Mouse (Mus musculus): Measurements from ENCODE around the gene Dpagt1. TPM values are rescaled to one million over a fixed set of nuclear protein-coding genes. Genes with fewer than 3 reads are reported as not detected.
"Not testable (repeated sequence)": the region's sequence is repeated elsewhere in the genome, so short reads cannot be mapped to it uniquely, and the experiment has no call there.

Dpagt1 gene
- 24.7 and 25.8 TPM in 2 replicates for polyA plus RNA-seq (2012; rRNA removed)

- no peak for DNase-seq (ENCODE audit: low spot score)
Observed at GRCm38 (mm10) chr9:44325768-44326370, at the start of gene Dpagt1. Gene Dpagt1 (plus strand): TSS chr9:44326019.

- no peak for DNase-seq (ENCODE audit: low spot score)
Observed at GRCm38 (mm10) chr9:44283183-44283582, 42.6 kb upstream of the Dpagt1 start.

- no peak for DNase-seq (ENCODE audit: low spot score)
Observed at GRCm38 (mm10) chr9:44286256-44286850, 39.5 kb upstream of the Dpagt1 start.

GRCm38 (mm10) chr9:44287003-44287400 is 38.8 kb upstream of the Dpagt1 start:
- DNase-seq (ENCODE audit: low spot score): no peak

- no peak for DNase-seq (ENCODE audit: low spot score)
Observed at GRCm38 (mm10) chr9:44287401-44288075, 38.3 kb upstream of the Dpagt1 start.

GRCm38 (mm10) chr9:44288076-44288958 is 37.5 kb upstream of the Dpagt1 start, which contains the start of gene Abcg4:
Gene Abcg4 (minus strand): TSS chr9:44288615.
- DNase-seq (ENCODE audit: low spot score): no peak

- no peak for DNase-seq (ENCODE audit: low spot score)
Observed at GRCm38 (mm10) chr9:44288959-44289291, 36.9 kb upstream of the Dpagt1 start.

GRCm38 (mm10) chr9:44292490-44292889 is 33.3 kb upstream of the Dpagt1 start:
- DNase-seq (ENCODE audit: low spot score): no peak

- not testable (repeated sequence) for DNase-seq (ENCODE audit: low spot score)
Observed at GRCm38 (mm10) chr9:44300001-44300400, 25.8 kb upstream of the Dpagt1 start.

- DNase-seq (ENCODE audit: low spot score): peak; percentile 91
Observed at GRCm38 (mm10) chr9:44305466-44306079, 20.2 kb upstream of the Dpagt1 start, which contains the start of gene Hinfp. Gene Hinfp (minus strand): TSS chr9:44305671.

- DNase-seq (ENCODE audit: low spot score): no peak
Observed at GRCm38 (mm10) chr9:44306532-44306931, 19.3 kb upstream of the Dpagt1 start.

GRCm38 (mm10) chr9:44307248-44307647 is 18.6 kb upstream of the Dpagt1 start:
- no peak for DNase-seq (ENCODE audit: low spot score)

GRCm38 (mm10) chr9:44309756-44310155 is 16.1 kb upstream of the Dpagt1 start:
- no peak for DNase-seq (ENCODE audit: low spot score)

GRCm38 (mm10) chr9:44310750-44311135 is 15.1 kb upstream of the Dpagt1 start:
- DNase-seq (ENCODE audit: low spot score): no peak

GRCm38 (mm10) chr9:44311136-44312134 is 14.4 kb upstream of the Dpagt1 start:
- DNase-seq (ENCODE audit: low spot score): no peak

- DNase-seq (ENCODE audit: low spot score): no peak
Observed at GRCm38 (mm10) chr9:44313476-44314256, 12.2 kb upstream of the Dpagt1 start.

- DNase-seq (ENCODE audit: low spot score): no peak
Observed at GRCm38 (mm10) chr9:44314257-44314547, 11.6 kb upstream of the Dpagt1 start.

GRCm38 (mm10) chr9:44314910-44315309 is 10.9 kb upstream of the Dpagt1 start:
- DNase-seq (ENCODE audit: low spot score): no peak

- DNase-seq (ENCODE audit: low spot score): no peak
Observed at GRCm38 (mm10) chr9:44317452-44317851, 8.4 kb upstream of the Dpagt1 start.
